Mouse (Mus musculus): ENCODE data around the gene Rxra. TPM values are rescaled to one million over a fixed set of nuclear protein-coding genes. Genes with fewer than 3 reads are reported as not detected.

Gene Rxra
- polyA plus RNA-seq, 1 experiment: not detected

- Histone ChIP-seq H3K4me1 (ENCODE audit: control insufficient read depth, insufficient read depth, low read length) (peaks cover 6% of the 10 kb centered on the region; the same call in 1 of the 2 replicates), H3K4me3 (ENCODE audit: insufficient read depth, low read depth, low read length) (no peak overlapping the region), H3K27ac (ENCODE audit: insufficient read depth, low read depth, low read length) (no peak overlapping the region)
- 89% methylated on average over 5 of the region's 5 CpGs for WGBS
- no peak for TF ChIP-seq CTCF (IDR thresholded peaks at IDR 0.05; ENCODE audit: insufficient read depth, low read depth, low read length)
- TF ChIP-seq POLR2A (IDR thresholded peaks at IDR 0.05; ENCODE audit: insufficient read depth, low read depth, low read length): no peak
Measured at GRCm38 (mm10) chr2:27639631-27640334, 36.5 kb upstream of the Rxra start.

- Histone ChIP-seq H3K4me3 (ENCODE audit: insufficient read depth, low read depth, low read length) (no peak overlapping the region), H3K4me1 (ENCODE audit: control insufficient read depth, insufficient read depth, low read length) (no peaks in the 10 kb centered on the region), H3K27ac (ENCODE audit: insufficient read depth, low read depth, low read length) (no peak overlapping the region)
- WGBS: 90% methylated on average over 3 of the region's 3 CpGs
- TF ChIP-seq POLR2A (IDR thresholded peaks at IDR 0.05; ENCODE audit: insufficient read depth, low read depth, low read length) (no peak), CTCF (IDR thresholded peaks at IDR 0.05; ENCODE audit: insufficient read depth, low read depth, low read length) (no peak)
Measured at GRCm38 (mm10) chr2:27640900-27641479, 35.2 kb upstream of the Rxra start.

GRCm38 (mm10) chr2:27644547-27645120 lies 31.6 kb upstream of the Rxra start:
- TF ChIP-seq POLR2A (IDR thresholded peaks at IDR 0.05; ENCODE audit: insufficient read depth, low read depth, low read length) (no peak), CTCF (IDR thresholded peaks at IDR 0.05; ENCODE audit: insufficient read depth, low read depth, low read length) (no peak)
- whole genome bisulfite sequencing: 39% methylated on average over 5 of the region's 5 CpGs
- Histone ChIP-seq H3K4me3 (ENCODE audit: insufficient read depth, low read depth, low read length) (no peak overlapping the region), H3K4me1 (ENCODE audit: control insufficient read depth, insufficient read depth, low read length) (no peaks in the 10 kb centered on the region), H3K27ac (ENCODE audit: insufficient read depth, low read depth, low read length) (no peak overlapping the region)

GRCm38 (mm10) chr2:27645471-27645870 lies 30.8 kb upstream of the Rxra start:
- TF ChIP-seq CTCF (IDR thresholded peaks at IDR 0.05; ENCODE audit: insufficient read depth, low read depth, low read length): no peak
- no peak for TF ChIP-seq POLR2A (IDR thresholded peaks at IDR 0.05; ENCODE audit: insufficient read depth, low read depth, low read length)
- Histone ChIP-seq H3K4me3 (ENCODE audit: insufficient read depth, low read depth, low read length) (no peak overlapping the region), H3K4me1 (ENCODE audit: control insufficient read depth, insufficient read depth, low read length) (no peaks in the 10 kb centered on the region), H3K27ac (ENCODE audit: insufficient read depth, low read depth, low read length) (no peak overlapping the region)
- 63% methylated on average over 3 of the region's 3 CpGs for WGBS

- TF ChIP-seq POLR2A (IDR thresholded peaks at IDR 0.05; ENCODE audit: insufficient read depth, low read depth, low read length): no peak
- no peak for TF ChIP-seq CTCF (IDR thresholded peaks at IDR 0.05; ENCODE audit: insufficient read depth, low read depth, low read length)
- H3K27ac ChIP-seq (ENCODE audit: insufficient read depth, low read depth, low read length): no peak overlapping the region
- no peak overlapping the region for H3K4me3 ChIP-seq (ENCODE audit: insufficient read depth, low read depth, low read length)
- H3K4me1 ChIP-seq (ENCODE audit: control insufficient read depth, insufficient read depth, low read length): no peaks in the 10 kb centered on the region
- 74% methylated on average over 8 of the region's 8 CpGs for WGBS
Measured at GRCm38 (mm10) chr2:27649862-27650661, 26.2 kb upstream of the Rxra start.

GRCm38 (mm10) chr2:27650991-27651390 lies 25.2 kb upstream of the Rxra start:
- H3K4me1 ChIP-seq (ENCODE audit: control insufficient read depth, insufficient read depth, low read length): no peaks in the 10 kb centered on the region
- H3K4me3 ChIP-seq (ENCODE audit: insufficient read depth, low read depth, low read length): no peak overlapping the region
- no peak for TF ChIP-seq CTCF (IDR thresholded peaks at IDR 0.05; ENCODE audit: insufficient read depth, low read depth, low read length)
- TF ChIP-seq POLR2A (IDR thresholded peaks at IDR 0.05; ENCODE audit: insufficient read depth, low read depth, low read length): no peak
- H3K27ac ChIP-seq (ENCODE audit: insufficient read depth, low read depth, low read length): no peak overlapping the region

- no peak overlapping the region for H3K27ac ChIP-seq (ENCODE audit: insufficient read depth, low read depth, low read length)
- TF ChIP-seq POLR2A (IDR thresholded peaks at IDR 0.05; ENCODE audit: insufficient read depth, low read depth, low read length) (no peak), CTCF (IDR thresholded peaks at IDR 0.05; ENCODE audit: insufficient read depth, low read depth, low read length) (no peak)
- 71% methylated on average over 5 of the region's 5 CpGs for WGBS
- H3K4me3 ChIP-seq (ENCODE audit: insufficient read depth, low read depth, low read length): no peak overlapping the region
- H3K4me1 ChIP-seq (ENCODE audit: control insufficient read depth, insufficient read depth, low read length): no peaks in the 10 kb centered on the region
Measured at GRCm38 (mm10) chr2:27653496-27654030, 22.7 kb upstream of the Rxra start.

- Histone ChIP-seq H3K4me1 (ENCODE audit: control insufficient read depth, insufficient read depth, low read length) (no peaks in the 10 kb centered on the region), H3K4me3 (ENCODE audit: insufficient read depth, low read depth, low read length) (no peak overlapping the region), H3K27ac (ENCODE audit: insufficient read depth, low read depth, low read length) (no peak overlapping the region)
- no peak for TF ChIP-seq POLR2A (IDR thresholded peaks at IDR 0.05; ENCODE audit: insufficient read depth, low read depth, low read length)
- TF ChIP-seq CTCF (IDR thresholded peaks at IDR 0.05; ENCODE audit: insufficient read depth, low read depth, low read length): no peak
- 72% methylated on average over 8 of the region's 8 CpGs for WGBS
Measured at GRCm38 (mm10) chr2:27654321-27655232, 21.7 kb upstream of the Rxra start.
